Mouse (Mus musculus): ENCODE data around the gene Siah1a.

Gene Siah1a

GRCm38 (mm10) chr8:86745221-86745934, at the start of gene Siah1a, which contains the start of gene Gm10638:
Gene Siah1a (minus strand): TSS chr8:86745934.
Gene Gm10638 (plus strand): TSS chr8:86745699.
- DNase-seq (ENCODE audit: low spot score in 2 of 2) = peak; percentile 36 to 47

GRCm38 (mm10) chr8:86794716-86795115, 49.0 kb upstream of the Siah1a start:
- no peak for DNase-seq (ENCODE audit: low spot score in 2 of 2)

- no peak for DNase-seq (ENCODE audit: low spot score in 2 of 2)
These were observed 45.8 kb upstream of the Siah1a start for GRCm38 (mm10) chr8:86791542-86791941.

- DNase-seq (ENCODE audit: low spot score in 2 of 2) = no peak
These were observed 43.8 kb upstream of the Siah1a start for GRCm38 (mm10) chr8:86789576-86789975.

- DNase-seq (ENCODE audit: low spot score in 2 of 2) = no peak
These were observed 42.2 kb upstream of the Siah1a start for GRCm38 (mm10) chr8:86787891-86788420.

- DNase-seq (ENCODE audit: low spot score in 2 of 2) = no peak
These were observed 40.8 kb upstream of the Siah1a start for GRCm38 (mm10) chr8:86786498-86786897.

- DNase-seq (ENCODE audit: low spot score in 2 of 2) = no peak
These were observed 35.4 kb upstream of the Siah1a start for GRCm38 (mm10) chr8:86781094-86781493.

- DNase-seq (ENCODE audit: low spot score in 2 of 2) = peak in 1 of 2 experiments; percentile 18
These were observed 33.5 kb upstream of the Siah1a start for GRCm38 (mm10) chr8:86779207-86779606.

- DNase-seq (ENCODE audit: low spot score in 2 of 2) = no peak
These were observed 24.4 kb upstream of the Siah1a start for GRCm38 (mm10) chr8:86769945-86770715.

- DNase-seq (ENCODE audit: low spot score in 2 of 2) = no peak
These were observed 22.8 kb upstream of the Siah1a start for GRCm38 (mm10) chr8:86768499-86768898.

GRCm38 (mm10) chr8:86766548-86767211, 20.9 kb upstream of the Siah1a start:
- DNase-seq (ENCODE audit: low spot score in 2 of 2) = no peak

- no peak for DNase-seq (ENCODE audit: low spot score in 2 of 2)
These were observed 19.9 kb upstream of the Siah1a start for GRCm38 (mm10) chr8:86765669-86766068.

- no peak for DNase-seq (ENCODE audit: low spot score in 2 of 2)
These were observed 19.4 kb upstream of the Siah1a start for GRCm38 (mm10) chr8:86765155-86765554.

GRCm38 (mm10) chr8:86762806-86763205, 17.1 kb upstream of the Siah1a start:
- no peak for DNase-seq (ENCODE audit: low spot score in 2 of 2)

GRCm38 (mm10) chr8:86760746-86761145, 15.0 kb upstream of the Siah1a start:
- no peak for DNase-seq (ENCODE audit: low spot score in 2 of 2)

GRCm38 (mm10) chr8:86759090-86759491, 13.4 kb upstream of the Siah1a start:
- no peak for DNase-seq (ENCODE audit: low spot score in 2 of 2)

GRCm38 (mm10) chr8:86758651-86759050, 12.9 kb upstream of the Siah1a start:
- DNase-seq (ENCODE audit: low spot score in 2 of 2) = no peak

GRCm38 (mm10) chr8:86756948-86757733, 11.4 kb upstream of the Siah1a start:
- DNase-seq (ENCODE audit: low spot score in 2 of 2) = no peak

GRCm38 (mm10) chr8:86749842-86750241, 4.1 kb upstream of the Siah1a start:
- DNase-seq (ENCODE audit: low spot score in 2 of 2) = no peak

GRCm38 (mm10) chr8:86746511-86746910, 777 bp upstream of the Siah1a start:
- peak in 1 of 2 experiments; percentile 14 for DNase-seq (ENCODE audit: low spot score in 2 of 2)

- peak; percentile 89 to 97 for DNase-seq (ENCODE audit: low spot score in 2 of 2)
These were observed 254 bp upstream of the Siah1a start for GRCm38 (mm10) chr8:86745935-86746441.
